Mouse (Mus musculus) left cerebral cortex, postnatal 14 days (tissue): ENCODE measurements around the gene Btbd35f16. TPM values are rescaled to one million over a fixed set of nuclear protein-coding genes. Genes with fewer than 3 reads are reported as not detected.
"Not testable (repeated sequence)": the region's sequence is repeated elsewhere in the genome, so short reads cannot be mapped to it uniquely, and the experiment has no call there.

Experiments used
- DNase-seq, 2 experiments: peaks; one replicate each; pipeline ENCODE4 v3.0.0; 2021 to 2022; ENCODE audit warnings: low spot score in 2 of 2, mixed read lengths in 1 of 2
- intact Hi-C: fragments of 180-260 bp; cut with DNase I; formaldehyde crosslinking; loops from one replicate; pipeline ENCODE4 v1.15.1; 2025
- long read RNA-seq, 2 experiments: library from polyadenylated mRNA; stranded (forward); transcript quantifications; one replicate each; pipeline ENCODE4 v2.0.0; 2021
- total RNA-seq, 2 experiments: library from RNA; stranded (reverse); gene quantifications; 2 replicates each; pipeline ENCODE4 v1.2.3; 2021

The Btbd35f16 gene
- total RNA-seq: not detected
- long read RNA-seq, experiment 1: 0 reads
- long read RNA-seq, experiment 2: 0 reads

- intact Hi-C loops: not testable (repeated sequence)
Measured at GRCm38 (mm10) chrX:3956902-3957301, at the start of gene Btbd35f16. TSS of gene Btbd35f16 (minus strand) at chrX:3957002.

More at GRCm38 (mm10) chrX:3956902-3957301, at the start of gene Btbd35f16:
- DNase-seq: not testable (repeated sequence)

Other genes starting within 250 kb of the Btbd35f16 start
- gene Btbd35f10, start 204.1 kb downstream of the Btbd35f16 start, total RNA-seq: not detected
- not detected for gene Btbd35f3, start 80.7 kb upstream of the Btbd35f16 start, total RNA-seq
- not detected for gene Btbd35f28, start 239.6 kb upstream of the Btbd35f16 start, total RNA-seq